Mouse (Mus musculus) left cerebral cortex, adult 8-10 months (tissue): ENCODE measurements around the gene Car2. TPM values are rescaled to one million over a fixed set of nuclear protein-coding genes. Genes with fewer than 3 reads are reported as not detected.

Experiments used
- DNase-seq, 2 experiments: peaks; one replicate each; pipeline ENCODE4 v3.0.0; 2022; ENCODE audit warnings: low spot score in 2 of 2
- total RNA-seq, 4 experiments: library from RNA; stranded (reverse); gene quantifications; 2 replicates each; pipeline ENCODE4 v1.2.4; 2022

Car2 gene
- total RNA-seq, 4 experiments from 2014 or later, result 137 to 156 (median 144) TPM

- DNase-seq, result no peak
Observed at GRCm38 (mm10) chr3:14878749-14879223, 7.3 kb upstream of the Car2 start.

- DNase-seq, result no peak
Observed at GRCm38 (mm10) chr3:14879293-14879692, 6.8 kb upstream of the Car2 start.

DNA sequence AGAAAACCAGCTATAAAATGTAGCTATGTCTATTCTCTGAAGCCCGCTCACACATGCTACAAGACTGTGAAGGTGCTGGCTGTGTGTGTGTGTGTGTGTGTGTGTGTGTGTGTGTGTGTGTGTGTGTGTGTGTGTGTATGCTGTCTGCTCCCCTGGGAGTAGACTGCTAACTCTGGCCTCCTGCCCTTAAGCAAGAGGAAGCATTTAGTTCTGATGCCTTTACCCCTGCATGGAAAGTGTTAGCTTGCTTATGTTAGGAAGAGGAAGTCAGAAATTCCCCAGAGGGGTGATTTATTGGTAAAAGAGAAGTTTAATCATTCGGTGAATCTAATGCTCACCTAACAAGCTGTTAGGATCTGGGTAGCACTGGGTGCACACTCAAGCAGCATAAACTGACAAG is 5.8 kb upstream of the Car2 start:
- no peak for DNase-seq

DNA sequence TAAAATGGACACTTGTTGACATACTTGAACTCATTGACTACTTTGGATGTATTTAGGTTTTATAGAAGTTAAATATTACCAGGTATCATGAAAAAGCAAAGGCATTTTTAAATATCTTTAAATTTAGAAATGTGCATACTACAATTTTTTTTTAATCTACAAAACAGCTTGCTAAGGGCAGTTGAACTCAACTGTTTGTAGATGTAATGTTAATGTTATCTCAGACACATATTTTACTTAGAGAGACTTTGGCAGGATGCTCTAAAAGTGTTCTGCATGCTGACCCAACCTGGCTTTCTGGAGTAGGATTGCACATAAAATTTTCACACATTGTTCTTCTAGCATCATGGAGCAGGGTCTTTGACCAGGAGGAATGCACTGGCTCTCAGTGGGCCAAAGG is 4.1 kb upstream of the Car2 start:
- no peak for DNase-seq

- no peak for DNase-seq
Observed at GRCm38 (mm10) chr3:14882756-14883155, 3.3 kb upstream of the Car2 start.

DNA sequence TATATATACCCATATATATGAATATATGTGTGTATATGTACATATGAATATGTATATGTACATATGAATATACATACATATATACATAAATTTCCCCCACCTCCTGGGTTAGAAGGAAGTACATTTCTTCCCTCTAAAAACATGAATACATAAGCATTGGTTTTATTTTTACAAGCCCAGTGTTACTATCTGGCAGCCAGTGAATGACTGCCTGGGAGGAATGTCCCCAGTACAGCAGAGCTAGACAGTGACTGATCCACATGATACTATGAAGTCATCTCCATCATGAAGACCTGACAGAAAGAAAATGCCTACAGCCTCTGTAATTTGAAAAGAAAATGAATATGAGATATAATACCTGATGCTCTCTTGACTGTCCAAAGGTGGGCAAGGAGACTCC is 1.2 kb upstream of the Car2 start:
- DNase-seq, result no peak

- DNase-seq, result no peak
Observed at GRCm38 (mm10) chr3:14887134-14887666, 1.1 kb downstream of the Car2 start.

GRCm38 (mm10) chr3:14887686-14888295 is 1.7 kb downstream of the Car2 start:
- DNase-seq, result no peak

DNA sequence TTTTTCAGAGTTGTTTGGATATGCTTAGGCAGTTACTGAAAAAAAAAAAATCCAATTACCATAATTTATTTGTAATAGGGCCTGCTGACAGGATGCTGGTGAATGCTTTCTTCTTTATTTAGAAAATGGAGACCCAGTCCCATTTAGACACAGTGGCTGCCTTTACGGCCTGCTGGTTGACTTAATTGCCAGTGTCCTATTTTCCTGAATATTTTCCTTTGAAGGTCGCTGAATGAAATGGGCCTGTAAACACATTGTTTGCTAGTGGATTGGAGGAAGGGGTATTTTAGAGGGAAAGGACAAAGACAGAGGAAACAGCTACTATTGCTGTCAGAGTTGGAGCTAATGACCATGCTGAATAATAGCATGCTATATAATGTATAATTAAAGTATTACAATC is 2.5 kb downstream of the Car2 start:
- DNase-seq, result no peak

DNA sequence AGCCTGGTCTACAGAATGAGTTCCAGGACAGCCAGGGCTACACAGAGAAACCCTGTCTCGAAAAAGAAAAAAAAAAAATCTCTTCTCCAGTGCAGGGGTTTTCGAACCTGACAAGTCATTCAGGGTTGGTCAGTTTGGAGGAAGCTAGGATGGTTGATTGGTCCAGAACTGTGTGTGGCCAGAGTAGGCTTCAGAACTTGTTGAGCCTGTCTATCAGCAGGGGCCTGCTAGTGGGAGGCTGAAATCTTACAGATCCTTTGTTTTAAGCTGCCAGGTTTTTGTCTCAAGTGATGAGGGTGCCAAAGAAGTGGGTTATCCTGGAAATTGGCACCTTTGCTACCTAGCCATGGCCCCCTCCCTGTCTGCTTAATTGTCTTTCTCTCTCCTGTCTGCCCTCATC is 3.0 kb downstream of the Car2 start:
- no peak for DNase-seq

GRCm38 (mm10) chr3:14889716-14890409 is 3.8 kb downstream of the Car2 start:
- no peak for DNase-seq

DNA sequence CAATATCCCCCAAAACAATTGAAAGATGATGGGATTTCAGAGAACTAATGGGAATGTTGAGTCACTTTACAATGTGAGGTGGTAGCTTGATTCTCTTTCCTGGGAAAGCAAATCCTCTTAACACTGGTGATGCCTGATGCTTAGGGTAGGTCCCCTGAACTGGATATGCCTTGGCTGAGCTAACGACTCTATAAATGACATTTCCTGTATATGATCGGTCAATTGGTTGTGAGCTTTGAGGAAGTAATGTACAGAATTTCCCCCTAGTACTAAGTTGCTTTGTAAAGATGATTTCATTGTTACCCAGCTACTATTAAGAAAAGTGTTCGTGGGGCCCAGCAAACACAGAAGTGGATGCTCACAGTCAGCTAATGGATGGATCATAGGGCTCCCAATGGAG is 6.9 kb downstream of the Car2 start:
- no peak for DNase-seq

DNA sequence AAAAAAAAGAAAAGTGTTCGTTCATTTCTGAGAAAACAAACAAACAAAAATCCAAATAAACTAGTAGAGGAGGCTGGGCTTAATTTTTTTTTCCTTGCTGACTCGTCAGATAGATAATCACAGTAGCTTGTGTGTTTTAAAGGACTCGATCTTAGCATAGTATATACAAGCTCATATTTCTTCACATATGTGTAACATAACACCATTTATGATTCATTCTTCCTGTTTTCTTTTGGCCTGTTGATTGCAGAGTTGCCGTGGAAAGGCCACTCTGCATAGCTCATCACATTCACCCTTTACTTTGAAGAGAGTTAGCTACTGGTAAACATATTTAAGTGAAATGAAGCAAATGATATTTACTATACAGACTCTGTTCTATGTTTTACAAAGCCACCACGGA is 7.6 kb downstream of the Car2 start:
- no peak for DNase-seq

DNA sequence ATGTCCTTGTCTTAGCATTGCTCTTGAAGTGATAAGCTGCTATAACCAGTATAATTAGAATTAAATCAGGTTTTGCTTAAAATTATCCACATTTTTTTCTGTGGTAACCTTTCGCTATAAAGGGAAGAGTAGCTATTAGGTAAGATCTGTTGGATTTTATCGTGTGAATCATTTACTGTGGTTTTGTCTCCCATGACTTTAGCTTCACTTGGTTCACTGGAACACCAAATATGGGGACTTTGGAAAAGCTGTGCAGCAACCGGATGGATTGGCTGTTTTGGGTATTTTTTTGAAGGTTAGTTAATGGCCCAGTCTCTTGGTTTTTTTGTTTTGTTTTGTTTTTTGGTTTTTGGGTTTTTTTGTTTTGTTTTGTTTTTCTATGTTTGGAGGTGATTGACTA is 9.3 kb downstream of the Car2 start:
- DNase-seq, result no peak

DNA sequence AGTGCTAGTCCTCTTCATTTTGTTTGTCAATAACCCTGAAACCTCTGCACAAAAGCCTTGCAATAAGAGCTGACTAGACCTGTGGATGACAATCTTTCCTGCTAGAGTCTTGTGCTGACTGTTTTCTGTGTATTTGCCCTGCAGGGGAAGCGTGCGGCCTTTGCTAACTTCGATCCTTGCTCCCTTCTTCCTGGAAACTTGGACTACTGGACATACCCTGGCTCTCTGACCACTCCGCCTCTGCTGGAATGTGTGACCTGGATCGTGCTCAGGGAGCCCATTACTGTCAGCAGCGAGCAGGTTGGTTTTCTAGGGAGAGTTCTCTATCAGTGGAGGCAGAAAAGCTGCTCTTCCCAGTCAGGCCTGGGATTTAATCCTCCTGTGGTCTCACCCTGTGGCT is 11.7 kb downstream of the Car2 start:
- no peak for DNase-seq

DNA sequence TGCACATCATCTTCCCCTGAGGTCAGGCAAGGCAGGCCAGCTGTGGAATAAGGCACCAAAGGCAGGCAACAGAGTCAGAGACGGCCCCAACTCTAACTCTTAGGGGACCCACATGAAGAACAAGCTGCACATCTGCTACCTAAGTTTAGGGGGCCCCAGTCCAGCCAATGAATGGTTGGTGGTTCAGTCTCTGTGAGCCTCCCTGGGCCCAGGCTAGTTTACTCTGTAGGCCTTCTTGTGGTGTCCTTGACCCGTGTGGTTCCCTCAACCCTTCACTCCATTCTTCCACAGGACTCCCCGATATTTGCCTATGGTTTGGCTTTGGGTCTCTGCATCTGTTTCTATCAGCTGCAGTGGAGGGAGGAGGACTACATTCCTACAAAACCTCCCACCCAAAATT is 17.3 kb downstream of the Car2 start:
- no peak for DNase-seq

DNA sequence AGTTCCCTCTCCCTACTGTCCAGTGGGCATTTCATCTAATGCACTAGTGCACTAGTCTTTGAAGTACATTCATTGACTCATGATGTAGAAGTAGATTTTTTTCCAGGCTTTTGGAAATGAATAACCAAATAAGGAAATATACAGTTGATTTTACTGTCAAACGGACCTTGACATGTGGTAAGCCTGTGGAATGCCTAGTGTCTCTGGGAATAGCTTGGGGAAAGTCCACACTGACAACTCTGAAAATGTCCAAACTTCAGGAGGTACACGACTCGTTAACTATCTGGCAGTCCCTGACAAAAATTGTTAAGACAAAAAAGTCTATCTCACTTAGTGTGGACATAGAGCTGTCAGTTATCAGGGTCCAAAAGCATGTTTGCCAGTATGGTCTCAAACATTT is 18.1 kb downstream of the Car2 start:
- DNase-seq, result no peak

- no peak for DNase-seq
Observed at GRCm38 (mm10) chr3:14907271-14907670, 21.2 kb downstream of the Car2 start.

GRCm38 (mm10) chr3:14911992-14912582 is 26.0 kb downstream of the Car2 start:
- no peak for DNase-seq

GRCm38 (mm10) chr3:14913774-14914173 is 27.7 kb downstream of the Car2 start:
- DNase-seq, result no peak

DNA sequence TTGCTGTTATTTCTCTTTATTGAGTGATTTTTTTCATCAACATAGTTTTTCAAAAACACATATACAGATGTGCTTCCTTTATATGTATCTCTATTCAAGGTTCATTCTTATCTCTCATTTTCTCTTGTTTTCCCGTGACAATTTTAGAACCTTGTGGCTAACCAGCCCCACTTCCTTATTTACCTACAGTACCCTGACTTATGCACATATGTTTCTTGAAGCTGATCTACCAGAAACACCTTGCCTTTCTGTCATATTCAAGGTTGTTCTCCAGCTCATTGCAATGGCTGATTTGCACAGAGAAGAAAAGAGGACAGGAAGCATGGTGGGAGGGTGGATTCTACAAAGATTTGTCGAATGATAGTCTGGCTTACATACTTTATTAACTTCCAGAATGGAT is 29.3 kb downstream of the Car2 start:
- DNase-seq, result no peak

DNA sequence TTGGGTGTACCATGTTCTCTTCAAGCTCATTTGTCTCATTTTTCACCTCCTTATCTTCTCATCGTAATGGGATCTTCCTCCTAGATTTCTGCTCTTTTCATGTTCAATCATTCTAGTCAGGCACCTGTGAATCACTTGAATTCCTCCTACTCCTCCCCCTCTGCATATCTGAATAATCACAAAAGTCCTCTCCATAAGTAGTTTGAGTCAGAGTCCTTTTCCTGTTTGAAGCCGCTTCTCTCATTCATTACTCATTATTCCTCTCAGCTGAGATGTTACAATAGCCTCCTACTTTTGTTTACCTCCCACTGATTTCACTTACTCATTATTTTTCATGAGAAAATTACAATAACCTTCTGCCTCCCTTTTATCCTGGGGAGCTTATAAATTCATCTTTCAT is 31.2 kb downstream of the Car2 start:
- DNase-seq, result no peak

DNA sequence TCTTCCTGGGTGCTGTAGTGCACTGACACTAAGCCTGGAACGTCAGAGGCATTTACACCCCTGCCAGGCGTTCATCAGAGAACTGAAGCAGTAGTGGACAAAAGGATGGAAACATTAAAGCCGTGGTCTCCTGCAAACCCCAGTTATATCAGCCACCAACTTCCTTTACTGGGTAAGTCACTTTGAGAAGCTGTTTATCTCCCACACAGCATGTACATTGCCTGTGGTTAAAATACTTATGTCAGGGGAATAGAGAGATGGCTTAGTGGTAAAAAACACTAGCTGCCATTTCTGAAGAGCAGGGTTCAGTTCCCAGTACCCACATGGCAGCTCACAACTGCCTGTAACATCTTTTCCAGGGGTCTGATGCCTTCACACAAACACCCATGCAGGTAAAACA is 58.6 kb downstream of the Car2 start:
- DNase-seq, result no peak
